Mouse (Mus musculus) left cerebral cortex, adult 18-20 months (tissue): Measurements from ENCODE around the gene Marcks. TPM values are rescaled to one million over a fixed set of nuclear protein-coding genes. Genes with fewer than 3 reads are reported as not detected.
A peak's percentile ranks its signal among the peaks of the same experiment; 100 is the strongest.
"Not testable (repeated sequence)": the region's sequence is repeated elsewhere in the genome, so short reads cannot be mapped to it uniquely, and the experiment has no call there.

Source experiments
- DNase-seq, 2 experiments: peaks; one replicate each; pipeline ENCODE4 v3.0.0; 2021 to 2022; ENCODE audit warnings: low spot score in 2 of 2, mixed read lengths in 1 of 2
- total RNA-seq, 2 experiments: library from RNA; stranded (reverse); gene quantifications; 2 replicates each; pipeline ENCODE4 v1.2.3; 2021

Gene Marcks
- total RNA-seq, 2 experiments from 2014 or later = 129 to 141 TPM

- DNase-seq = peak; percentile 45 to 62
Measured at GRCm38 (mm10) chr10:37137531-37138310, 999 bp downstream of the Marcks start.

- peak; percentile 92 to 94 for DNase-seq
Measured at GRCm38 (mm10) chr10:37136981-37137518, 1.7 kb downstream of the Marcks start.

GRCm38 (mm10) chr10:37135951-37136751 lies 2.6 kb downstream of the Marcks start:
- peak; percentile 34 to 51 for DNase-seq

- no peak for DNase-seq
Measured at GRCm38 (mm10) chr10:37133876-37134708, 4.6 kb downstream of the Marcks start.

GRCm38 (mm10) chr10:37132671-37133070 lies 6.0 kb downstream of the Marcks start:
- DNase-seq = no peak

- DNase-seq = no peak
Measured at GRCm38 (mm10) chr10:37129652-37130051, 9.1 kb downstream of the Marcks start.

GRCm38 (mm10) chr10:37115329-37115728 lies 23.4 kb downstream of the Marcks start:
- DNase-seq = no peak

- DNase-seq = no peak
Measured at GRCm38 (mm10) chr10:37112812-37113211, 25.9 kb downstream of the Marcks start.

- no peak for DNase-seq
Measured at GRCm38 (mm10) chr10:37112362-37112761, 26.4 kb downstream of the Marcks start.

GRCm38 (mm10) chr10:37111432-37111831 lies 27.3 kb downstream of the Marcks start:
- DNase-seq = no peak

- no peak for DNase-seq
Measured at GRCm38 (mm10) chr10:37106871-37107627, 31.7 kb downstream of the Marcks start.

- DNase-seq = no peak
Measured at GRCm38 (mm10) chr10:37106303-37106702, 32.4 kb downstream of the Marcks start.

GRCm38 (mm10) chr10:37102227-37103080 lies 36.3 kb downstream of the Marcks start:
- no peak for DNase-seq

GRCm38 (mm10) chr10:37101733-37102132 lies 37.0 kb downstream of the Marcks start:
- DNase-seq = no peak

GRCm38 (mm10) chr10:37096529-37096928 lies 42.2 kb downstream of the Marcks start:
- no peak for DNase-seq

GRCm38 (mm10) chr10:37095803-37096202 lies 42.9 kb downstream of the Marcks start:
- DNase-seq = no peak

GRCm38 (mm10) chr10:37093306-37093705 lies 45.4 kb downstream of the Marcks start:
- DNase-seq = no peak

- DNase-seq = no peak
Measured at GRCm38 (mm10) chr10:37090411-37090810, 48.3 kb downstream of the Marcks start.

GRCm38 (mm10) chr10:37084071-37084470 lies 54.6 kb downstream of the Marcks start:
- DNase-seq = not testable (repeated sequence)
